Mouse (Mus musculus): Measurements from ENCODE around the gene Dnal4.

DNA sequence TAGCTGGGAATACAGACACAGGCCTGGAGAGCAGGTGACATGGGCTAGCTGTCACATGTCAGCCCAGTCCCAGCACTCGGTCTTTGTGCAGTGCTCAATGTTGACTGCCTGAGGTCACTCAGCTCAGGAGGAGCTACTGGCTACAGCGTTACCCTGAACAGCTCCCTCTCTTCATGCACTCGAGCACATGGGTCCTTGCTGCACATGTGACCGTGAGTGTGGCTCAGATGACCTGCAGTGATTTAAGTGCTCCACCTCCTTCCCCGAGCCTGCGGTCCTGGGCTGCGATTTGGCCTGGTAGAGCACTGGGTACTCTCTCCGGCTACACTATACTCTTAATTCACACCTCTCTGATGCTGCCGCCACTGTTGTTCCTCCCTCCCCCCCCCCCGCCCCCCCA lies 11.5 kb downstream of the Dnal4 start:
- TF ChIP-seq POLR2A (IDR thresholded peaks at IDR 0.05; ENCODE audit: insufficient read length, low read depth): no peak
- no peak for TF ChIP-seq TCF3 (IDR thresholded peaks at IDR 0.05; ENCODE audit: insufficient read length, low read depth)
- TF ChIP-seq USF1 (IDR thresholded peaks at IDR 0.05; ENCODE audit: low read depth): no peak
- no peak for TF ChIP-seq MAX (IDR thresholded peaks at IDR 0.05; ENCODE audit: low read depth)
- TF ChIP-seq MYOG (IDR thresholded peaks at IDR 0.05; ENCODE audit: control insufficient read depth in 1 of 3, insufficient read depth in 1 of 3, insufficient read length in 2 of 3, low read depth in 2 of 3): no peak
- no peak for TF ChIP-seq POLR2AphosphoS2 (IDR thresholded peaks at IDR 0.05; ENCODE audit: insufficient read length, low read depth)
- no peak for TF ChIP-seq TCF12 (IDR thresholded peaks at IDR 0.05; ENCODE audit: insufficient read depth, poor library complexity, severe bottlenecking)

Measured in myocyte (in vitro differentiated cells).